Mouse (Mus musculus) gastrocnemius, adult 2 months (tissue): Measurements from ENCODE around the gene Rfwd3. TPM values are rescaled to one million over a fixed set of nuclear protein-coding genes. Genes with fewer than 3 reads are reported as not detected.
"Not testable (repeated sequence)": the region's sequence is repeated elsewhere in the genome, so short reads cannot be mapped to it uniquely, and the experiment has no call there.

ENCODE experiments used
- DNase-seq: peaks from one replicate; pipeline ENCODE4 v3.0.0; 2022
- H3K27ac ChIP-seq: fragments of 200-600 bp; 2 replicates; pipeline ENCODE4 v1.8.1; 2022; ENCODE audit warnings: mild to moderate bottlenecking
- H3K4me3 ChIP-seq: fragments of 200-600 bp; 2 replicates; pipeline ENCODE4 v1.8.1; 2022; ENCODE audit warnings: mild to moderate bottlenecking, moderate library complexity
- CTCF ChIP-seq: fragments of 200-600 bp; IDR thresholded peaks from 2 replicates; pipeline ENCODE4 v1.8.1; 2022; ENCODE audit warnings: antibody characterized with exemption, mild to moderate bottlenecking, moderate library complexity
- intact Hi-C: fragments of 180-260 bp; cut with DNase I; formaldehyde crosslinking; loops from one replicate; pipeline ENCODE4 v1.15.1; 2025
- long read RNA-seq, 2 experiments: library from polyadenylated mRNA; stranded (forward); transcript quantifications; one replicate each; pipeline ENCODE4 v2.0.0; 2021
- total RNA-seq, 2 experiments: library from RNA; stranded (reverse); gene quantifications; 2 replicates each; pipeline ENCODE4 v1.2.3; 2021

Gene Rfwd3
- total RNA-seq, result 1 to 10 TPM; 4.5 to 5.2 TPM
- long read RNA-seq, experiment 1, full-length matches to known transcripts, result 3 of 4 reads
- long read RNA-seq, experiment 1, partial matches to known transcripts, result 0 of 4 reads
- long read RNA-seq, experiment 1, other reads (novel, unspliced or antisense), result 1 of 4 reads
- long read RNA-seq, experiment 2, full-length matches to known transcripts, result 6 of 7 reads
- long read RNA-seq, experiment 2, partial matches to known transcripts, result 1 of 7 reads
- long read RNA-seq, experiment 2, other reads (novel, unspliced or antisense), result 0 of 7 reads

- peak; percentile 20; the same call in 1 of the 2 replicates for TF ChIP-seq CTCF
- Histone ChIP-seq H3K4me3 (peak within 1 kb of the TSS; percentile 96), H3K27ac (peak within 1 kb of the TSS; percentile 92)
- DNase-seq, result peak; percentile 98
- intact Hi-C loops, result no loop called here
Measured at GRCm38 (mm10) chr8:111299821-111300568, at the start of gene Rfwd3. Gene Rfwd3 (minus strand): TSS chr8:111300222.

- H3K4me3 ChIP-seq, result no peak overlapping the region
- intact Hi-C loops, result loop anchor here (1.0 kb wide), 2 partner anchors 96 to 319 kb away; no protein-coding TSS in a partner anchor
- peak; percentile 80 for DNase-seq
- no peak overlapping the region for H3K27ac ChIP-seq
- peak; percentile 99; the same call in 1 of the 2 replicates for TF ChIP-seq CTCF
Measured at GRCm38 (mm10) chr8:111343225-111343624, 43.2 kb upstream of the Rfwd3 start.

GRCm38 (mm10) chr8:111340186-111340585, 40.2 kb upstream of the Rfwd3 start:
- H3K4me3 ChIP-seq, result no peak overlapping the region
- TF ChIP-seq CTCF, result no peak
- intact Hi-C loops, result no loop called here
- DNase-seq, result no peak
- no peak overlapping the region for H3K27ac ChIP-seq

- intact Hi-C loops, result no loop called here
- no peak for TF ChIP-seq CTCF
- peak overlapping the region; percentile 78 for H3K27ac ChIP-seq
Measured at GRCm38 (mm10) chr8:111338370-111339208, 38.6 kb upstream of the Rfwd3 start.

GRCm38 (mm10) chr8:111337890-111338347, 37.9 kb upstream of the Rfwd3 start, which contains the start of gene Mlkl:
Gene Mlkl (minus strand): TSS chr8:111338177.
- Histone ChIP-seq H3K4me3 (peak within 1 kb of the TSS; percentile 70), H3K27ac (peak within 1 kb of the TSS; percentile 78)
- no peak for TF ChIP-seq CTCF
- peak; percentile 58 for DNase-seq
- intact Hi-C loops, result no loop called here

More at GRCm38 (mm10) chr8:111338370-111339208, 38.6 kb upstream of the Rfwd3 start:
- peak overlapping the region; percentile 70 for H3K4me3 ChIP-seq
- DNase-seq, result no peak

GRCm38 (mm10) chr8:111337311-111337889, 37.4 kb upstream of the Rfwd3 start:
- no peak for DNase-seq
- intact Hi-C loops, result no loop called here
- no peak for TF ChIP-seq CTCF
- H3K4me3 ChIP-seq, result peak overlapping the region; percentile 70
- H3K27ac ChIP-seq, result peak overlapping the region; percentile 78

GRCm38 (mm10) chr8:111336692-111337091, 36.7 kb upstream of the Rfwd3 start:
- DNase-seq, result no peak
- TF ChIP-seq CTCF, result no peak
- intact Hi-C loops, result no loop called here
- Histone ChIP-seq H3K4me3 (peak overlapping the region; percentile 70), H3K27ac (0 out of 2 replicates have a peak overlapping the region, but pooled peaks have one; percentile 78)

- H3K27ac ChIP-seq, result no peak overlapping the region
- TF ChIP-seq CTCF, result no peak
- intact Hi-C loops, result no loop called here
Measured at GRCm38 (mm10) chr8:111325222-111325790, 25.3 kb upstream of the Rfwd3 start.

GRCm38 (mm10) chr8:111314729-111315128, 14.7 kb upstream of the Rfwd3 start:
- no peak for DNase-seq
- no peak for TF ChIP-seq CTCF
- intact Hi-C loops, result no loop called here
- no peak overlapping the region for H3K4me3 ChIP-seq
- no peak overlapping the region for H3K27ac ChIP-seq

More at GRCm38 (mm10) chr8:111325222-111325790, 25.3 kb upstream of the Rfwd3 start:
- no peak overlapping the region for H3K4me3 ChIP-seq
- DNase-seq, result no peak

GRCm38 (mm10) chr8:111313961-111314360, 13.9 kb upstream of the Rfwd3 start:
- not testable (repeated sequence) for H3K27ac ChIP-seq

GRCm38 (mm10) chr8:111312758-111313162, 12.7 kb upstream of the Rfwd3 start:
- TF ChIP-seq CTCF, result peak; percentile 44
- Histone ChIP-seq H3K27ac (no peak overlapping the region), H3K4me3 (no peak overlapping the region)
- intact Hi-C loops, result no loop called here
- DNase-seq, result no peak

More at GRCm38 (mm10) chr8:111313961-111314360, 13.9 kb upstream of the Rfwd3 start:
- DNase-seq, H3K4me3 ChIP-seq, intact Hi-C loops: not testable (repeated sequence)

GRCm38 (mm10) chr8:111310006-111310405, 10.0 kb upstream of the Rfwd3 start:
- H3K27ac ChIP-seq, H3K4me3 ChIP-seq, intact Hi-C loops, DNase-seq: not testable (repeated sequence)
